Mouse (Mus musculus) cerebellum, postnatal 14 days (tissue): ENCODE data around the gene Adarb2.
A peak's percentile ranks its signal among the peaks of the same experiment; 100 is the strongest.
"Not testable (repeated sequence)": the region's sequence is repeated elsewhere in the genome, so short reads cannot be mapped to it uniquely, and the experiment has no call there.

Experiments used
- DNase-seq, 2 experiments: peaks; one replicate each; pipeline ENCODE4 v3.0.0; 2021; ENCODE audit warnings: mixed read lengths in 2 of 2

The Adarb2 gene

GRCm38 (mm10) chr13:8590460-8590859 is 387.8 kb downstream of the Adarb2 start:
- no peak for DNase-seq

GRCm38 (mm10) chr13:8596977-8597646 is 394.4 kb downstream of the Adarb2 start:
- DNase-seq = no peak

- peak in 1 of 2 experiments; percentile 13 for DNase-seq
These were observed 395.0 kb downstream of the Adarb2 start for GRCm38 (mm10) chr13:8597647-8598017.

GRCm38 (mm10) chr13:8605645-8606044 is 403.0 kb downstream of the Adarb2 start:
- no peak for DNase-seq

GRCm38 (mm10) chr13:8608040-8608439 is 405.4 kb downstream of the Adarb2 start:
- DNase-seq = no peak

DNA sequence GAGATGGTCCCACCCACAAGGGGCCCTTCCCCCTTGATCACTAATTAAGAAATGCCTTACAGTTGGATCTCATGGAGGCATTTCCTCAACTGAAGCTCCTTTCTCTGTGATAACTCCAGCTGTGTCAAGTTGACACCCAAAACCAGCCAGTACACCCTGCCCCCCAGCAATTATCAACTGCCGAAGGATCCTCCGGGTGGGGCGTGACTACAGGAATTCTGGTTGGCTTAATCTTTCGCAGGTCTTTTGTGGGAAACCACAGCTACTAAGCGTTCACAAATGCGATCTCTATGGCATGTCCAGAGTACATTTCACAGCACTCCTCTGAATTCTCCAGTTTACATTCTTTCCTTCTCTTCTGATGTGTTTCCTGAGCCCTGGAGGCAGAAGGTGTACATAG is 406.3 kb downstream of the Adarb2 start:
- DNase-seq = not testable (repeated sequence)

DNA sequence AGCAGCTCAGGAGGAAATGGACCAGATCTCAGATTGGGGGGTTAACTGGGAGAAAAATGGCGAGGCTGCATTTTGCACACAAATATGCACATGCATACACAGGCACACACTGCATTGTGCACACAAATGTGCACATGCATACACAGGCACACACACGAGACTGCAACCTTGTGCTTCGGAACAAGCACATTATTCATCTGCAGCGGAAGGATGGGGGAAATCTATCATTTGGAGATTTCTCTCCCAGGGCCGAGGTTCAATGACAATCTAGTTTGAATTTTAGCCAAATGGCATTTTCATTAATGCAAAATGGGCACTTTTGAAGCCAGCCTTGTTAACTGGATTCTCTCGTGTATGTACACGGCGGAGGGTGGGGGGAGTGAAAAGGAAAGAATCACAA is 408.3 kb downstream of the Adarb2 start:
- no peak for DNase-seq

GRCm38 (mm10) chr13:8612618-8613391 is 410.1 kb downstream of the Adarb2 start:
- no peak for DNase-seq

DNA sequence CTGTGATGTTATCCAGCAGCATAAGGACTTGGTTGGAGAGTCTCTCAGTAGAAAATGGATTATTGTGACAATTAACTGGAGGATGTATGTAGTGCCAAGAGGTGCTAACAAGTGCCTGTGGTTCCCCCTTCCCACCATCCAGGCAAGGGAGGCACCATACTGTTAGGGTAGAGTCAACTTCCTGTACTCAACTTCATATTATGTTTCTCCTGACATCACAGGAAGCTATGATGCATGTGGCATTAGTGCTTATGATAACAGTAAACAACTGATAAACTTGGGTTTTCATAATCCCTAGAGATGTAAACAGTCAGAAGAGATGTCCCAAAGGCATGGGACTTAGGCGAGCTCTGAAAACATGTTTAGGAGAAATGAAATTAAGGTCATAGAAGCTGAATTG is 414.0 kb downstream of the Adarb2 start:
- no peak for DNase-seq

- DNase-seq = no peak
These were observed 419.6 kb downstream of the Adarb2 start for GRCm38 (mm10) chr13:8622263-8622662.

DNA sequence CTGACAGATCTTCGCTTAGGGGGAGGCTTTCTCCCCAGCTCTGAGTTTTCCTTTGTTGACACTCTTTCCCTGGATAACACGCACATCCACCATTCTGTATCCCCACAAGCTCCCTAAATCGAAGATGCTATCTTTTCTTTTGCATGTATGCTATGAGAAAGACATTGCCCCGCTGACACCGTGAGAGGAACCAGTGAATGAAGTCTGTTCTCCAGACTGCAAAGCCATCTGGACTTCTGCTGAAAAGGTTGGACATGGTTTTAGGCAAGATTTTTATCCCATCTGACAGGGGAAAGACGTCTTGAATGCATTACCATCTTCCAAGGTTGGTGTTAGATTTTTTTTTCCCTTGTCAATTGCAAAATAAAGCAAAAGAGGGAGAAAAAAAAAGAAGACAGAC is 426.9 kb downstream of the Adarb2 start:
- DNase-seq = peak; percentile 6 to 13

DNA sequence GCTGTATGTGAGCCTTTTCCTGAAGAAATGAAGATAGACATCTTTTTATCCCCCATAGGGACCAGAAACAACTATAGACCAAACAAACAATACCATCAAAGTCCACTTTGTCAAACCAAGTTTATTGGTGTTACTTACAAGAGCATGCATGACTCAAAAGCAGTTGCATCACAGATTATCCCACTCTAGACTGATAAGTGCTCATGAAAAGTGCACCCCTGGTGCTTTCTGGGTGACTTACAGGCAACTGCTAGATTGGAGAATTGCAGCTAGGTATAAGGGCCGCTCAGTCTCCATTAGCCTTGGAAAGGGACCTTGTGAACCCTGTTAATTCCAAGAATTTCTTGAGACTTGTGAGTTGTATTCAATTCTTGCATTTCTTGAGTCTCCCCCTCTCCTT is 429.0 kb downstream of the Adarb2 start:
- DNase-seq = no peak

DNA sequence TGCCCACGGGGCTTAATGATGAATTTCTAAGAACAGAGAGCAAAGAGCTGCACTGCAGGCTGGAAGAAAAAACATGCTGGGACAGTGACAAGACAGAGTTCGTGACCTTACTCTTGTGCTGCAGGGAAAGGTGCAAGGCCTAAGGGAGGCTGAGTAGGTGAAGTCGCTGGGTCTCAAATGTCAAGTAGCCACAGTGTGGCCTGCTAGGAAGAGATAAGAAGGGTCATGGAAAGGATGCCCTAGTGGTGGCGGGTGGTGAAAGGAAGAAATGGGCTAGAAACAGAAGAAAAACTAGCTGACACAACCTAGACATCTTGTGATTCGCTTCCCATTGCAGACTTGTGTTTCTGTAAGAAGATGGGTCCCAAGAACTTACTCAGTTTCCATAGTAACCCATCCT is 429.4 kb downstream of the Adarb2 start:
- no peak for DNase-seq

GRCm38 (mm10) chr13:8633385-8634337 is 431.0 kb downstream of the Adarb2 start:
- peak in 1 of 2 experiments; percentile 27 for DNase-seq

DNA sequence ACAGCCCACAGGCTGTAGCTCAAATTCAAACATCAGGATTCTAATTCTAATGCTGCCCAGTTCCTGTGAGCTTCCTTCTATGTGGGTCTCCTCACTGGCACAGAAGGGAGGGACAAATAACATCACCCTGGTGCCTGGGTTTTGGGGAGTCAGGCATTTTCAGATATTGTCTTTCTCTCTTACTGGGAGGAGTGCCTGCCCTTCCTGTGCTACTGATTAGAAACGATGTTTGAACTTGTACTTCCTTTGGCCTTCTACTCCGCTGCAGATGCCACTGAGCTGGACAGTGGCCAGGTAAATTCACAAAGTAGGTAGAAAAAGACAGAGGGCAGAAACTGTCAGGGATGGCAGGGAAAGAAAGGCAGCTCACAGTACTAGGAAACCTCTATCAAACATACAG is 439.4 kb downstream of the Adarb2 start:
- DNase-seq = no peak

- DNase-seq = no peak
These were observed 441.3 kb downstream of the Adarb2 start for GRCm38 (mm10) chr13:8643920-8644319.

GRCm38 (mm10) chr13:8644805-8645679 is 442.4 kb downstream of the Adarb2 start:
- DNase-seq = no peak

DNA sequence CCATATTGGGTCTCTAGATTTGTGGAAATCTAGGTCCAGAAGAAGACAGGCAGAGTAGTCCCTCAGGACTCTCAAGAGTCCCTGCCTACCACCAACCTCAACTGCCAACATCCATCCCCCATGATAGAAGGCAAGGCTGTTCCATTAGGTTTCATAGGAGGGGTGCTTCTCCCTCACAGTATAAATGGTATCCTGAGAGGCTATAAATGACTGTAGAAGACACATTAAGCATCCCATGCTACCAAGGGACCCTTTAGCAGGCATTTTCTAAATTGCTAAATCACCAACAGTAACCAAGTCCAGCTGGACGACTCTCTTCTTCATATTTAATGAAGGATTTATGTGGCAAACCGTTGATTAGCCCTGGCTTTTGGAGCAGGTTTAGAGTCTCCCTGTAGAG is 446.6 kb downstream of the Adarb2 start:
- no peak for DNase-seq

- no peak for DNase-seq
These were observed 462.1 kb downstream of the Adarb2 start for GRCm38 (mm10) chr13:8664615-8665240.

- DNase-seq = no peak
These were observed 474.5 kb downstream of the Adarb2 start for GRCm38 (mm10) chr13:8677174-8677573.

DNA sequence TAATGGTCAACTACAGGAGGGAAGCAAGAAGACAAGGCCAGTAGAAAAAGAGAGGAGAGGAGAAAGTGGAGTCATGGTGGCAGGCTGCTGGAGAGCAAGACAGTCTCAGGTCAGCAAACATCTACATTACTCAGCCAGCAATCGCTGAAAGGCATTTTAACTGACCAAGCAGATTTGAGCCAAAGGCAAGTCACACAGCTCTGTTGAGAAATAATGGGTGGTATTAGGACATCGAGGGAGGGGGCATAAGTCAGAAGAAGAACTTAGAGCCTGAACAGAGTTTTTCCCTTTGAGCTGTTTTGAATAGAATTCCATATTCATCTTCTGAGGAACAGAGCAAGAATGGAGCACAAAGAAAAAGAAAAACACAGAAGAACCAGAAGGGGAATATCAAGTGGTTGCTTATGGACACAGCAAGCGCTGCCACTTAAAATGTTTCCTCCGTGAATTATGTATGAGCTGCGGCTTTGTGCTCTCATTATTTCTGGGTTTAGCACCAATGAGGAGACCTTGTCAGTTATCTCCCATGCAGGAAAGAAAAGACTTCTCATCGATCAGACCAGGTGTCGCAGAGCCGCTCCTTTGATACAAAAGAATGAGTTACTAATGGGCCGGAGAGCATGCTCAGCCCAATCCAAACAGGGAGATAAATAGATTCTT is 477.9 kb downstream of the Adarb2 start:
- DNase-seq = no peak
